Mouse (Mus musculus) cerebellum, postnatal 14 days (tissue): ENCODE data around the gene Ap1s3.

ENCODE experiments used
- DNase-seq, 2 experiments: peaks; one replicate each; pipeline ENCODE4 v3.0.0; 2021; ENCODE audit warnings: mixed read lengths in 2 of 2

Gene Ap1s3

GRCm38 (mm10) chr1:79664911-79665310, 6.9 kb downstream of the Ap1s3 start:
- peak; percentile 65 to 81 for DNase-seq

GRCm38 (mm10) chr1:79659598-79659997, 12.2 kb downstream of the Ap1s3 start:
- no peak for DNase-seq

- no peak for DNase-seq
Observed at GRCm38 (mm10) chr1:79657411-79657810, 14.4 kb downstream of the Ap1s3 start.

- no peak for DNase-seq
Observed at GRCm38 (mm10) chr1:79655819-79656555, 15.8 kb downstream of the Ap1s3 start.

GRCm38 (mm10) chr1:79654948-79655347, 16.8 kb downstream of the Ap1s3 start:
- no peak for DNase-seq

GRCm38 (mm10) chr1:79643411-79644110, 28.2 kb downstream of the Ap1s3 start:
- DNase-seq: no peak

GRCm38 (mm10) chr1:79642680-79643079, 29.1 kb downstream of the Ap1s3 start:
- DNase-seq: no peak

GRCm38 (mm10) chr1:79641355-79641754, 30.4 kb downstream of the Ap1s3 start:
- peak; percentile 33 to 58 for DNase-seq

- DNase-seq: peak; percentile 84 to 85
Observed at GRCm38 (mm10) chr1:79640151-79640550, 31.6 kb downstream of the Ap1s3 start.

- DNase-seq: no peak
Observed at GRCm38 (mm10) chr1:79639683-79640082, 32.1 kb downstream of the Ap1s3 start.

- DNase-seq: no peak
Observed at GRCm38 (mm10) chr1:79639107-79639506, 32.7 kb downstream of the Ap1s3 start.

- DNase-seq: no peak
Observed at GRCm38 (mm10) chr1:79637768-79638167, 34.0 kb downstream of the Ap1s3 start.

- DNase-seq: no peak
Observed at GRCm38 (mm10) chr1:79631521-79631920, 40.3 kb downstream of the Ap1s3 start.

GRCm38 (mm10) chr1:79629726-79630125, 42.0 kb downstream of the Ap1s3 start:
- DNase-seq: no peak

- DNase-seq: peak; percentile 25 to 26
Observed at GRCm38 (mm10) chr1:79626140-79626539, 45.6 kb downstream of the Ap1s3 start.

- no peak for DNase-seq
Observed at GRCm38 (mm10) chr1:79619434-79619833, 52.3 kb downstream of the Ap1s3 start.

- no peak for DNase-seq
Observed at GRCm38 (mm10) chr1:79616492-79616891, 55.3 kb downstream of the Ap1s3 start.

- DNase-seq: peak in 1 of 2 experiments; percentile 25
Observed at GRCm38 (mm10) chr1:79614456-79614855, 57.3 kb downstream of the Ap1s3 start.

GRCm38 (mm10) chr1:79611271-79611670, 60.5 kb downstream of the Ap1s3 start:
- DNase-seq: peak in 1 of 2 experiments; percentile 16

- peak in 1 of 2 experiments; percentile 9 for DNase-seq
Observed at GRCm38 (mm10) chr1:79608856-79609255, 62.9 kb downstream of the Ap1s3 start.

GRCm38 (mm10) chr1:79602500-79602899, 69.3 kb downstream of the Ap1s3 start:
- no peak for DNase-seq

GRCm38 (mm10) chr1:79598385-79599178, 73.2 kb downstream of the Ap1s3 start:
- DNase-seq: no peak

GRCm38 (mm10) chr1:79592721-79593277, 79.0 kb downstream of the Ap1s3 start:
- no peak for DNase-seq
